Mouse (Mus musculus): Measurements from ENCODE around the gene Lhfp. TPM values are rescaled to one million over a fixed set of nuclear protein-coding genes. Genes with fewer than 3 reads are reported as not detected.
"Not testable (repeated sequence)": the region's sequence is repeated elsewhere in the genome, so short reads cannot be mapped to it uniquely, and the experiment has no call there.

Gene Lhfp
- polyA plus RNA-seq, 1 experiment from 2014 or later: 64.5 TPM

DNA sequence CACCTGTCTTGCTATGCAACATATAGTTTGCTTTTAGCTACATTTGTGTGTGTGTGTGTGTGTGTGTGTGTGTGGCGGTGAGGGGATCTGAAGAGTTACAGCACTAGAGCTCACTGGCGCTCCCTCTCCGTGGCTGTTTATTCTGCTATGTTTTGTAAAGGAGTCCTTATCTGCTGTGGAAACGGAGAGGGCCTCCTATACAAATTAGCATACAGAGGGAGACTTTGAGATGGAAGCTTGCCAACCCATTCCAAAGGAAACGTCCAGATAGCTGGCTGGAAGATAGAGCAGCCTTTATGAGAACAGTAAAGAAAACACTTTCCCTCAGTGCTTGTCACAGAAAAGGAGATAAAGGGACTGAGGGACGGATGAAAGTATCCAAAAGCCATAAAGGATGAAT, 184.4 kb downstream of the Lhfp start:
- WGBS (ENCODE audit: insufficient replicate concordance): 15% methylated on average over 6 of the region's 6 CpGs
- ATAC-seq (replicated peaks; ENCODE audit: insufficient number of reproducible peaks, low FRiP score, low TSS enrichment): peak; percentile 59
- H3K9me3 ChIP-seq (replicated peaks; ENCODE audit: control insufficient read depth, low read length): no peaks in the 10 kb centered on the region
- H3K27me3 ChIP-seq (ENCODE audit: control insufficient read depth, insufficient read depth, low read length): no peaks in the 10 kb centered on the region
- peaks cover 35% of the 10 kb centered on the region for H3K4me1 ChIP-seq (ENCODE audit: control insufficient read depth, insufficient read depth, low read length)
- H3K27ac ChIP-seq (ENCODE audit: low read depth, low read length): peak overlapping the region; percentile 42
- H3K4me2 ChIP-seq: peak overlapping the region; percentile 27; the same call in 1 of the 2 replicates
- no peaks in the 10 kb centered on the region for H3K36me3 ChIP-seq (ENCODE audit: control insufficient read depth, insufficient read depth, low read length)
- no peak overlapping the region for H3K4me3 ChIP-seq (ENCODE audit: low read depth, low read length)
- H3K9ac ChIP-seq (ENCODE audit: low read depth, low read length): no peak overlapping the region

DNA sequence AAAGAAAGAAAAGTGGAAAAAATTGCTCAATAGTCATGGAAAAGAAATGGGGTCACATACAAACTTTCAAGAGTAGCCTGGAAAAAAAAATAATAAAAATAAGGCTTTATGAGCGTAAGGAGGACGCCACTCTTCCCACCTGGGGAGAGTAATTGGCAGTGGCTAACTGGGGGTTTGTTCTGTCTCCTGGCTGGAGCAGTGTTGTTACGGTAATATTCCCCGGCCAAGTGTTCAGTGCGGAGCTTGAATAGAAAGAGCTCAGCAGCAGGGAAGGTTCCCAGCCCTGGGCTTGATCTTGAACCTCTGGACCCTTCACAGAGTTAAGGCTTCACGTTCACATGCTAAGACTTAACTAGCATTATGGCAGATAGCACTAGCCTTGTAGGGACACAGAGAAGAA, 184.9 kb downstream of the Lhfp start:
- no peaks in the 10 kb centered on the region for H3K36me3 ChIP-seq (ENCODE audit: control insufficient read depth, insufficient read depth, low read length)
- ATAC-seq (replicated peaks; ENCODE audit: insufficient number of reproducible peaks, low FRiP score, low TSS enrichment): no peak
- no peak overlapping the region for H3K4me3 ChIP-seq (ENCODE audit: low read depth, low read length)
- H3K27ac ChIP-seq (ENCODE audit: low read depth, low read length): peak overlapping the region; percentile 52; the same call in 1 of the 2 replicates
- H3K27me3 ChIP-seq (ENCODE audit: control insufficient read depth, insufficient read depth, low read length): no peaks in the 10 kb centered on the region
- no peak overlapping the region for H3K9ac ChIP-seq (ENCODE audit: low read depth, low read length)
- H3K4me2 ChIP-seq: peak overlapping the region; percentile 27
- H3K9me3 ChIP-seq (replicated peaks; ENCODE audit: control insufficient read depth, low read length): no peaks in the 10 kb centered on the region
- WGBS (ENCODE audit: insufficient replicate concordance): 60% methylated on average over 6 of the region's 6 CpGs
- H3K4me1 ChIP-seq (ENCODE audit: control insufficient read depth, insufficient read depth, low read length): peaks cover 33% of the 10 kb centered on the region

DNA sequence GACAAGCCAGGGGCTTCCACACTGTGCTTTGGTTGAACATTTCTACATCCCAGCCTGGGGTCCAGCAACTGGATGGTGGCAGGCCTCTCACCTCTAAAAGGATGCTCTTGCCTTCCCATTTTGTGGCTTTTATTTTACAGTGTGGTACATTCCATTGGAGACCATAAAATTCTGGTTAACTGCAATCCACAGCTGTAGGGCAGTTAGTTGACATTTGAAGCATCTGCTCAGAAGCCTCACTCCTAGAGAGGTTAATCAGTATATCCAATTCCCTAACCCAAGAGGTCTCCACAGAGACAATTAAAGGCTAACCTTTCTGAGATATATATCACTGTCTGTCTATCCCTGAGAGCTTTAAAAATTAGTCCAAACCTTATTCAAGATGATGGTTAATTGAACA, 186.5 kb downstream of the Lhfp start:
- ATAC-seq (replicated peaks; ENCODE audit: insufficient number of reproducible peaks, low FRiP score, low TSS enrichment): no peak
- Histone ChIP-seq H3K9me3 (replicated peaks; ENCODE audit: control insufficient read depth, low read length) (no peaks in the 10 kb centered on the region), H3K4me1 (ENCODE audit: control insufficient read depth, insufficient read depth, low read length) (peaks cover 23% of the 10 kb centered on the region), H3K9ac (ENCODE audit: low read depth, low read length) (no peak overlapping the region), H3K4me3 (ENCODE audit: low read depth, low read length) (no peak overlapping the region), H3K27ac (ENCODE audit: low read depth, low read length) (no peak overlapping the region), H3K27me3 (ENCODE audit: control insufficient read depth, insufficient read depth, low read length) (no peaks in the 10 kb centered on the region), H3K36me3 (ENCODE audit: control insufficient read depth, insufficient read depth, low read length) (no peaks in the 10 kb centered on the region), H3K4me2 (no peak overlapping the region)

DNA sequence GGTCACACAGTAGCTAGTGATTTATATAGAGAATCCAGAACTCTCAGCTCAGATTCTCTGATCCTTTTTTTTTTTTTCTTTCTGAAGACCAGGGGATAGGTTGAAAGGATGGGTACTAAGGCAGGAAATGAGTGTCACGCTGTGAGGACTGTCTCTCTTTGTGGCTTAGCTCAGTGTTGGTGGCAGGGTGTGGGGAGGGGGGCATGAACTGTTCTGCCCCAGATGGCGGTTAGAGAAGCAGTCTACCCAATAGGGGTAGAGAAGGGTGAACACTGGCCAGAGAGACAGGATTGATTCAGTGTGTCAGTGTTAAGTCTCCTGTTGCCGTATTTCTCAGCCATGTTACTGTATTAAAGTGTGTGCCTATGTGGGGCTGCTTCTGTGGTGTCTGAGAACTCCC, 189.2 kb downstream of the Lhfp start:
- Histone ChIP-seq H3K27ac (ENCODE audit: low read depth, low read length) (no peak overlapping the region), H3K4me1 (ENCODE audit: control insufficient read depth, insufficient read depth, low read length) (peaks cover 11% of the 10 kb centered on the region), H3K36me3 (ENCODE audit: control insufficient read depth, insufficient read depth, low read length) (no peaks in the 10 kb centered on the region), H3K4me3 (ENCODE audit: low read depth, low read length) (no peak overlapping the region), H3K27me3 (ENCODE audit: control insufficient read depth, insufficient read depth, low read length) (no peaks in the 10 kb centered on the region), H3K9ac (ENCODE audit: low read depth, low read length) (no peak overlapping the region), H3K9me3 (replicated peaks; ENCODE audit: control insufficient read depth, low read length) (peaks cover 2% of the 10 kb centered on the region; the same call in 1 of the 2 replicates), H3K4me2 (no peak overlapping the region)
- no peak for ATAC-seq (replicated peaks; ENCODE audit: insufficient number of reproducible peaks, low FRiP score, low TSS enrichment)
- WGBS (ENCODE audit: insufficient replicate concordance): 64% methylated on average over 3 of the region's 3 CpGs

DNA sequence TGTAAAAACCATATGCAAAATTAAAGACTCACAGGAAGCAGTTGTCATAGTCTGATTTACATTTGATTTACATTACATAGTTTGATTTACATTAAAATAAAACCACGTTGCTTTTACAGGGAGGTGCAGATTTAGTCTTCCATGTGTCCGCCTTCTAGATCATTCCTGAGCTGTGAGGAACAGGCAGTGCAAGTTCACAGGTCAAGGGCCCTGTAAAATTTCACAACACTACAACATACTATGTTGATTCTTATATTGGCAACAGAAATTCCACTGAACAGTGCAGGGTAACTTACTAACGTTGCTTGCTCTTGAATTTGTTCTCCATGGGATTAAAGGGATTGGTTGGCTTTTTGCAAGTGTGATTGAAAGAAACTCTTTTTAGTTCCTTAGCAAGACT, 189.8 kb downstream of the Lhfp start:
- H3K9me3 ChIP-seq (replicated peaks; ENCODE audit: control insufficient read depth, low read length): peaks cover 2% of the 10 kb centered on the region; the same call in 1 of the 2 replicates
- ATAC-seq (replicated peaks; ENCODE audit: insufficient number of reproducible peaks, low FRiP score, low TSS enrichment): no peak
- H3K9ac ChIP-seq (ENCODE audit: low read depth, low read length): no peak overlapping the region
- H3K4me2 ChIP-seq: no peak overlapping the region
- 65% methylated on average over 3 of the region's 3 CpGs for WGBS (ENCODE audit: insufficient replicate concordance)
- peaks cover 6% of the 10 kb centered on the region for H3K4me1 ChIP-seq (ENCODE audit: control insufficient read depth, insufficient read depth, low read length)
- no peaks in the 10 kb centered on the region for H3K27me3 ChIP-seq (ENCODE audit: control insufficient read depth, insufficient read depth, low read length)
- H3K27ac ChIP-seq (ENCODE audit: low read depth, low read length): no peak overlapping the region
- H3K4me3 ChIP-seq (ENCODE audit: low read depth, low read length): no peak overlapping the region
- no peaks in the 10 kb centered on the region for H3K36me3 ChIP-seq (ENCODE audit: control insufficient read depth, insufficient read depth, low read length)

DNA sequence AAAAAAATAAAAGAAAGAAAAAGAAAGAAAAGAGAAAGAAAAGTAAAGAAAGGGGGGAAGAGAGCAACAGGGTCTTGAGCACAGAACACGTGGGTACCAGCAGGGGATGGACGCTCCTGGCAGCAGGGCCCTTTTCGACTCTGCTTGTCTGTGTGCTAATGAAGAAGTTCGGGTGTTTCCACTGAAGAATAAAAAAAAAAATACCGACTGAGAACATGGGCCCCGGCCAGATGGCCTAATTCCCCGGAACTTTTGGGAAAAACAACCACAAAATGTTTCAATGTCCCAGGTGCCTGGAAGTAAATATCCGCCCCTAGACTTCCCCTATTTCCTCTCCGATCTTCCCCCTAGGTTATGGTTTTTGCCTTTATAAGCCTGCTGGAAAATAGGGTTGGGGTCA, 191.1 kb downstream of the Lhfp start:
- H3K4me3 ChIP-seq (ENCODE audit: low read depth, low read length); H3K36me3 ChIP-seq (ENCODE audit: control insufficient read depth, insufficient read depth, low read length); H3K9me3 ChIP-seq (replicated peaks; ENCODE audit: control insufficient read depth, low read length); H3K27ac ChIP-seq (ENCODE audit: low read depth, low read length); H3K27me3 ChIP-seq (ENCODE audit: control insufficient read depth, insufficient read depth, low read length); H3K4me1 ChIP-seq (ENCODE audit: control insufficient read depth, insufficient read depth, low read length); ATAC-seq (replicated peaks; ENCODE audit: insufficient number of reproducible peaks, low FRiP score, low TSS enrichment); H3K4me2 ChIP-seq; H3K9ac ChIP-seq (ENCODE audit: low read depth, low read length): not testable (repeated sequence)
- 89% methylated on average over 9 of the region's 9 CpGs for WGBS (ENCODE audit: insufficient replicate concordance)

DNA sequence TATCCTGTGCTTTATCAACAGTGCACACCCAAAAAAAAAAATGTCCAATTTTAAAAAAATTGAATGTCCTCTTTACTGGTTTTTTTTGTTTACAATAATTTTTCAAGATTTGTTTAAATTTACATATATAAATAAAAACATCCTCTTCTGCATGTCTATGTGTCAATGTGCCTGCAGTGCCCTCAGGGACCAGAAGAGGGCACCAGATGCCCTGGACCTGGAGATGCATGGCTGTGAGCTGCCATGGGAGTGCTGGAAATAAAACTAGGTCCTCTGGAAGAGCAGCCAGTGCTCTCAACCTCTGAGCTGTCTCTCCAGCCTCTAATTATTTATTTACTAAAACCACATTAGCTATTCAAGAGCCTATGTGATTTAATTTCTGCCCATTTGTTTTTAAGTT, 193.4 kb downstream of the Lhfp start:
- no peak overlapping the region for H3K4me3 ChIP-seq (ENCODE audit: low read depth, low read length)
- ATAC-seq (replicated peaks; ENCODE audit: insufficient number of reproducible peaks, low FRiP score, low TSS enrichment): no peak

DNA sequence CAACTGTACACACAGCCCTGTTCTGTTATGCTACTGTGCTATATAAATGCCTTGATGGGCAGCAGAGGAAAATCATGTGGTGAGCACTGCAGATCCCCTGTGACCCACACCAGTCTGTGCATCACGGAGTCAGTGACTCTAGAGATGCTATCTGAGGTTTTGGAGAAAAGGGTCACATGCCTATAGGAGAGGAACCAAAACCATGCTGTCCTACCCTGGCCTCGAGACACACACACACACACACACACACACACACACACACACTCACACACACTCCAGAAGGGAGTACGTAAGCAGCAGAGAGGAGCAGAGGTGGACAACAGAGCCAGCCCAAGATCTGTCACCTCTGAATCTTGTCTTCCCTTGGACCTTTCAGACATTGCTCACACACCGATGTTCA, 195.1 kb downstream of the Lhfp start:
- no peak overlapping the region for H3K9ac ChIP-seq (ENCODE audit: low read depth, low read length)
- no peak overlapping the region for H3K4me2 ChIP-seq
- peaks cover 2% of the 10 kb centered on the region; the same call in 1 of the 2 replicates for H3K9me3 ChIP-seq (replicated peaks; ENCODE audit: control insufficient read depth, low read length)
- peaks cover 3% of the 10 kb centered on the region; the same call in 1 of the 2 replicates for H3K4me1 ChIP-seq (ENCODE audit: control insufficient read depth, insufficient read depth, low read length)
- WGBS (ENCODE audit: insufficient replicate concordance): 77% methylated on average over 4 of the region's 4 CpGs
- no peak for ATAC-seq (replicated peaks; ENCODE audit: insufficient number of reproducible peaks, low FRiP score, low TSS enrichment)
- H3K4me3 ChIP-seq (ENCODE audit: low read depth, low read length): no peak overlapping the region
- no peak overlapping the region for H3K27ac ChIP-seq (ENCODE audit: low read depth, low read length)
- H3K36me3 ChIP-seq (ENCODE audit: control insufficient read depth, insufficient read depth, low read length): no peaks in the 10 kb centered on the region
- no peaks in the 10 kb centered on the region for H3K27me3 ChIP-seq (ENCODE audit: control insufficient read depth, insufficient read depth, low read length)

More for the DNA sequence above, 193.4 kb downstream of the Lhfp start:
- Histone ChIP-seq H3K4me2 (no peak overlapping the region), H3K4me1 (ENCODE audit: control insufficient read depth, insufficient read depth, low read length) (peaks cover 3% of the 10 kb centered on the region; the same call in 1 of the 2 replicates), H3K36me3 (ENCODE audit: control insufficient read depth, insufficient read depth, low read length) (no peaks in the 10 kb centered on the region), H3K9me3 (replicated peaks; ENCODE audit: control insufficient read depth, low read length) (peaks cover 2% of the 10 kb centered on the region; the same call in 1 of the 2 replicates), H3K27me3 (ENCODE audit: control insufficient read depth, insufficient read depth, low read length) (no peaks in the 10 kb centered on the region), H3K9ac (ENCODE audit: low read depth, low read length) (no peak overlapping the region), H3K27ac (ENCODE audit: low read depth, low read length) (no peak overlapping the region)

DNA sequence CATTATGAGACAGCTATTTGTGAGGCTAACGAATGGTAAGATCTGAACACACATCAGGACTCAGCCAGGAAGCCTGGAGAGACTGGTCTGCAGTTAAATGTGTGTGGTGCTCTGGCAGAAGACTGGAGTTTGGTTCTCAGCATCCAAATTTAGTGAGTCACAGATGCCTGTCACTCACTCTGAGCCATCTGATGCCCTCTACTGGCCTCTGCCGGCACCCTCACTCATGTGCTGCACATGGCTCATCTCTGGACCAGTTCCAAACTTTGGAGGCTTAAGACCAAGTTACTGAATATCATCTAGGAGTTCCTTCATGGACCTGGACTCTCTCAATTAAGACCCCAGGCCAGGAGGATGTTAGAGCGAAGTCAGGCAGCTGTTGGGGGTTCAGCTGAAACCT, 198.8 kb downstream of the Lhfp start:
- Histone ChIP-seq H3K4me3 (ENCODE audit: low read depth, low read length) (no peak overlapping the region), H3K36me3 (ENCODE audit: control insufficient read depth, insufficient read depth, low read length) (no peaks in the 10 kb centered on the region), H3K9ac (ENCODE audit: low read depth, low read length) (no peak overlapping the region), H3K9me3 (replicated peaks; ENCODE audit: control insufficient read depth, low read length) (peaks cover 4% of the 10 kb centered on the region; the same call in 1 of the 2 replicates), H3K27ac (ENCODE audit: low read depth, low read length) (no peak overlapping the region), H3K27me3 (ENCODE audit: control insufficient read depth, insufficient read depth, low read length) (no peaks in the 10 kb centered on the region), H3K4me2 (no peak overlapping the region), H3K4me1 (ENCODE audit: control insufficient read depth, insufficient read depth, low read length) (peaks cover 2% of the 10 kb centered on the region; the same call in 1 of the 2 replicates)
- WGBS (ENCODE audit: insufficient replicate concordance): 90% methylated on average over 3 of the region's 3 CpGs
- ATAC-seq (replicated peaks; ENCODE audit: insufficient number of reproducible peaks, low FRiP score, low TSS enrichment): no peak
